Comparison of ENCODE assay signal across 13 mouse cellular contexts in the genomic region with DNA sequence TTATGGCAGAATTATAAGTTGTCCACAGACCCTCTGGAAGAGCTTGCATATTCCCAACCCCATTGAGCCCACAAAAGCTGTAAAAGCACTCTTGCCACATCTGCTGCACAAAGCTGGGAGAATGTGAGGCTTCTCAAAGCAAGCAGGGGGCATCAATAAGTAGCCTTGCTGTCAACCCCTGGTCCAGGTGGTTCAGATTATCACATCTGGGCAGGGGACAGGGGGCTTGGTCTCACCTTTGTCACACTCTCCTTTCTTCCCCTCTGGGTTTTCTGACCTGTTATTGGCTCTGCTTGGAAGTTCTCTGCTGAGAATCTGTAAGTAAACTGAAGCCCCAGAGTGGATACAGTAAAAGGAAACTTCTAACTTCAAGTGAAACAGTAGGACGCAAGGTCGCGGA. TPM values are rescaled to one million over a fixed set of nuclear protein-coding genes. Genes with fewer than 3 reads are reported as not detected.
A peak's percentile ranks its signal among the peaks of the same experiment; 100 is the strongest.
DNase-seq lines count a peak whose midpoint lies in the region; ATAC-seq lines count a peak whose summit lies in the region.
"Had no signal": no experiment of that assay in that cellular context is flagged by ENCODE, and none has a peak within 500 bp of the region (broad histone marks: within the 10 kb centered on the region; RNA-seq: fewer than 3 reads in every experiment).

No protein-coding gene starts in this region.

- no peak overlapping the region for H3K27ac ChIP-seq in heart, embryonic 10.5 days
- no peak overlapping the region; the same call in 1 of the 2 replicates for H3K27ac ChIP-seq in midbrain, embryonic 11.5 days (ENCODE audit: low read depth, low read length)
- no peak overlapping the region for H3K27ac ChIP-seq in midbrain, embryonic 16.5 days (ENCODE audit: low read length)
- no peak overlapping the region for H3K27ac ChIP-seq in intestine, embryonic 15.5 days
- no peak overlapping the region for H3K27ac ChIP-seq in neural tube, embryonic 11.5 days (ENCODE audit: low read depth, low read length)
- H3K27ac ChIP-seq: lung, embryonic 15.5 days had no signal

- peaks cover 32% of the 10 kb centered on the region for H3K4me1 ChIP-seq in heart, embryonic 10.5 days
- H3K4me1 ChIP-seq in midbrain, embryonic 11.5 days (ENCODE audit: control insufficient read depth, insufficient read depth, low read length) = peaks cover 26% of the 10 kb centered on the region
- H3K4me1 ChIP-seq in midbrain, embryonic 16.5 days (ENCODE audit: control insufficient read depth, insufficient read depth, low read length) = peaks cover 4% of the 10 kb centered on the region; the same call in 1 of the 2 replicates
- H3K4me1 ChIP-seq in intestine, embryonic 15.5 days (replicated peaks) = no peaks in the 10 kb centered on the region; the same call in 1 of the 2 replicates
- peaks cover 10% of the 10 kb centered on the region for H3K4me1 ChIP-seq in neural tube, embryonic 11.5 days (ENCODE audit: control insufficient read depth, insufficient read depth, low read length)

- H3K27me3 ChIP-seq in heart, embryonic 10.5 days (ENCODE audit: insufficient read depth, poor library complexity, severe bottlenecking) = 0 out of 2 replicates have a peak, but pooled peaks cover 3% of the 10 kb centered on the region
- no peaks in the 10 kb centered on the region for H3K27me3 ChIP-seq in midbrain, embryonic 11.5 days (ENCODE audit: control insufficient read depth, insufficient read depth, low read length)
- H3K27me3 ChIP-seq in midbrain, embryonic 16.5 days (ENCODE audit: control insufficient read depth, insufficient read depth, low read depth, low read length) = no peaks in the 10 kb centered on the region
- no peaks in the 10 kb centered on the region for H3K27me3 ChIP-seq in intestine, embryonic 15.5 days (replicated peaks)
- H3K27me3 ChIP-seq in neural tube, embryonic 11.5 days (ENCODE audit: control insufficient read depth, insufficient read depth, low read length) = no peaks in the 10 kb centered on the region

- WGBS in heart, embryonic 10.5 days = 50% methylated on average over 3 of the region's 3 CpGs
- WGBS in midbrain, embryonic 11.5 days = 22% methylated on average over 3 of the region's 3 CpGs
- WGBS in midbrain, embryonic 16.5 days = 39% methylated on average over 3 of the region's 3 CpGs
- 49% methylated on average over 3 of the region's 3 CpGs for WGBS in intestine, embryonic 15.5 days
- 39% methylated on average over 3 of the region's 3 CpGs for WGBS in neural tube, embryonic 11.5 days

- H3K4me2 ChIP-seq in midbrain, embryonic 11.5 days = peak overlapping the region; percentile 85
- H3K4me2 ChIP-seq in midbrain, embryonic 16.5 days (ENCODE audit: low read length) = no peak overlapping the region
- peak overlapping the region; percentile 91 for H3K4me2 ChIP-seq in intestine, embryonic 15.5 days (replicated peaks)
- peak overlapping the region; percentile 90 for H3K4me2 ChIP-seq in neural tube, embryonic 11.5 days (ENCODE audit: low read depth)
- H3K4me2 ChIP-seq: lung, embryonic 15.5 days had no signal

- no peaks in the 10 kb centered on the region for H3K36me3 ChIP-seq in heart, embryonic 10.5 days
- no peaks in the 10 kb centered on the region for H3K36me3 ChIP-seq in midbrain, embryonic 11.5 days (ENCODE audit: control insufficient read depth, insufficient read depth, low read length)
- H3K36me3 ChIP-seq in midbrain, embryonic 16.5 days (ENCODE audit: control insufficient read depth, insufficient read depth, low read length) = no peaks in the 10 kb centered on the region
- no peaks in the 10 kb centered on the region for H3K36me3 ChIP-seq in intestine, embryonic 15.5 days
- no peaks in the 10 kb centered on the region for H3K36me3 ChIP-seq in neural tube, embryonic 11.5 days (ENCODE audit: control insufficient read depth, insufficient read depth, low read length)
- H3K36me3 ChIP-seq: lung, embryonic 15.5 days had no signal

- intact Hi-C loops in heart, postnatal 25 days (cut with DNase I) = no loop called here

- peak overlapping the region; percentile 92 for H3K9ac ChIP-seq in midbrain, embryonic 11.5 days (ENCODE audit: low read length)
- H3K9ac ChIP-seq in midbrain, embryonic 16.5 days (ENCODE audit: low read depth, low read length) = no peak overlapping the region
- no peak overlapping the region for H3K9ac ChIP-seq in intestine, embryonic 15.5 days
- no peak overlapping the region for H3K9ac ChIP-seq in neural tube, embryonic 11.5 days (ENCODE audit: low read length)
- H3K9ac ChIP-seq: lung, embryonic 15.5 days had no signal

- H3K9me3 ChIP-seq in heart, embryonic 10.5 days = no peaks in the 10 kb centered on the region
- H3K9me3 ChIP-seq in midbrain, embryonic 11.5 days (ENCODE audit: control insufficient read depth, low read length) = no peaks in the 10 kb centered on the region
- no peaks in the 10 kb centered on the region for H3K9me3 ChIP-seq in midbrain, embryonic 16.5 days (replicated peaks; ENCODE audit: control insufficient read depth, low read length, poor library complexity, severe bottlenecking)
- no peaks in the 10 kb centered on the region for H3K9me3 ChIP-seq in intestine, embryonic 15.5 days
- H3K9me3 ChIP-seq in neural tube, embryonic 11.5 days (ENCODE audit: control insufficient read depth, low read length) = no peaks in the 10 kb centered on the region
- H3K9me3 ChIP-seq: lung, embryonic 15.5 days; megakaryocyte, embryonic 14.5 days had no signal

- no peak for DNase-seq in heart, embryonic 10.5 days (ENCODE audit: low spot score)
- DNase-seq in heart, postnatal 25 days (ENCODE audit: low spot score) = no peak
- DNase-seq in midbrain, embryonic 11.5 days (ENCODE audit: low spot score, missing footprints) = no peak
- no peak for DNase-seq in neural tube, embryonic 11.5 days (ENCODE audit: low spot score)
- DNase-seq in spleen, adult 12 weeks (ENCODE audit: low spot score) = no peak
- no peak for DNase-seq in cerebellum, postnatal 25 days
- DNase-seq: cerebellum, adult 11-12 months; gastrocnemius, postnatal 36 days; thymus, adult 2 months had no signal

- 0 out of 2 replicates have a peak overlapping the region, but pooled peaks have one; percentile 5 for H3K4me3 ChIP-seq in heart, embryonic 10.5 days
- peak overlapping the region; percentile 71 for H3K4me3 ChIP-seq in midbrain, embryonic 11.5 days (ENCODE audit: low read depth, low read length)
- H3K4me3 ChIP-seq in midbrain, embryonic 16.5 days (ENCODE audit: low read depth, low read length) = no peak overlapping the region
- no peak overlapping the region for H3K4me3 ChIP-seq in intestine, embryonic 15.5 days (replicated peaks)
- H3K4me3 ChIP-seq in neural tube, embryonic 11.5 days (ENCODE audit: low read depth, low read length) = peak overlapping the region; percentile 3; the same call in 1 of the 2 replicates
- H3K4me3 ChIP-seq: lung, embryonic 15.5 days; megakaryocyte, embryonic 14.5 days had no signal

- no peak for ATAC-seq in midbrain, embryonic 11.5 days (ENCODE audit: low FRiP score)
- ATAC-seq in midbrain, embryonic 16.5 days = no peak
- no peak for ATAC-seq in intestine, embryonic 15.5 days
- no peak for ATAC-seq in neural tube, embryonic 11.5 days (ENCODE audit: insufficient read depth, low FRiP score, low TSS enrichment)

RNA-seq across cellular contexts. Expression of a gene that starts 1.8 kb away (rescaled TPM):
- polyA plus RNA-seq in heart, embryonic 10.5 days (2016; fragmentation: Nextera tagmentation; extraction: Ambion mirVana) = 5.5 TPM in 2 replicates
- under 1 TPM; 0.31 TPM for total RNA-seq in heart, postnatal 25 days (2021)
- 11.3 and 15.4 TPM in 2 replicates for polyA plus RNA-seq in midbrain, embryonic 11.5 days (2014; fragmentation: Nextera tagmentation; extraction: Ambion mirVana)
- polyA plus RNA-seq in midbrain, embryonic 16.5 days (2015; fragmentation: Nextera tagmentation; extraction: Ambion mirVana) = 0.98 and 2.4 TPM in 2 replicates
- 5.1 and 5.7 TPM in 2 replicates for polyA plus RNA-seq in intestine, embryonic 15.5 days (2015; fragmentation: Nextera tagmentation; extraction: Ambion mirVana)
- polyA plus RNA-seq in neural tube, embryonic 11.5 days (2014; fragmentation: Nextera tagmentation; extraction: Ambion mirVana) = 6.6 and 10.0 TPM in 2 replicates

RNA-seq across cellular contexts. Expression of a gene that starts 11.9 kb away (rescaled TPM):
- 52.8 and 63.4 TPM in 2 replicates for polyA plus RNA-seq in heart, embryonic 10.5 days (2016; fragmentation: Nextera tagmentation; extraction: Ambion mirVana)
- total RNA-seq in heart, postnatal 25 days (2021) = 10 to 100 TPM; 67.2 to 69.3 TPM
- polyA plus RNA-seq in midbrain, embryonic 11.5 days (2014; fragmentation: Nextera tagmentation; extraction: Ambion mirVana) = 83.8 and 85.1 TPM in 2 replicates
- 23.7 and 26.8 TPM in 2 replicates for polyA plus RNA-seq in midbrain, embryonic 16.5 days (2015; fragmentation: Nextera tagmentation; extraction: Ambion mirVana)
- 37.6 and 39.6 TPM in 2 replicates for polyA plus RNA-seq in intestine, embryonic 15.5 days (2015; fragmentation: Nextera tagmentation; extraction: Ambion mirVana)
- 71.8 and 73.9 TPM in 2 replicates for polyA plus RNA-seq in neural tube, embryonic 11.5 days (2014; fragmentation: Nextera tagmentation; extraction: Ambion mirVana)

Comparison
In these comparisons a context has a peak if more than half of its experiments do, and no peak if none do; other contexts are left out.
1. H3K4me3 ChIP-seq: peak in heart, embryonic 10.5 days (single experiment), midbrain, embryonic 11.5 days (single experiment) and neural tube, embryonic 11.5 days (single experiment); none in midbrain, embryonic 16.5 days (single experiment) and intestine, embryonic 15.5 days (single experiment).